Mouse (Mus musculus) 416B (cell line): Measurements from ENCODE around the gene Defb43.

Source experiments
- DNase-seq: peaks from one replicate; pipeline ENCODE4 v3.0.0; 2011; ENCODE audit warnings: low read depth

Defb43 gene

DNA sequence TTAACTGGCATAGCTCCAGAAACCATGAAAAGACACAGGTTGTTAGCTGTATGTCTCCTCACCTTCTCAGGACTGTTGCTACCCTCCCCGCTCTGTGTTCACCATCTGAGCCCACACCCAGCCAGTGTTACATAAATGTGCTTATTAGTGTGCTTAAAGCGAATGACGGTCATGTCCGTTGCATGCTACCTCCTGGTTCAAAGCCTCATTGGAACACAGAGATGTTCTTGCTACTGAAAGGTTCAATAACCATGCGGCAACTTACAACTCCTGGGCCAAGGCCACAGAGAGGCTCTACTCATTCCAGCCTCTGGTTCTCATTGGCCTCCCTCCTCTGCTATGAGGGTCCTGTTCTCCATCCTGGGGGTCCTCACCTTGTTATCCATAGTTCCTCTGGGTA lies at the start of gene Defb43:
Gene Defb43, plus strand, starts transcription at position 301 of the 400 bp plus-strand sequence.
- DNase-seq, result no peak

DNA sequence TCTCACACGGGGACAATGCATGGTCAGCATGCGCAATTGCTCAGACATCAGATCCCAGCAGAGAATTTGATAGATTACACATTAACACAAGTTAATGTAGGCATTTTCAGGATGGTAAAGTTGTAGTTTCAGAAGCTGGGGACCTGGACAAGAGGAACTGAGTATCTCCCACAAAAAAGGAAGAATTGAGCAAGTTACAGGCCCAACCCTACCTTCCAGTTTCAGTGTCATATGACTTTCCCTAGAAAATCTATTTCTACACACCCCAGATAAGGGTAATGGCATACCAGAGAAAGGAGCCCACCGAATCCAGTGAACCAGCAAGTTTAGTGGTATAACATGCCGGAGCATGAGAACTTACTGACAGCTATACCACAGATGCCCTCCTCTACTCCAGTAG lies 47.9 kb upstream of the Defb43 start:
- no peak for DNase-seq

DNA sequence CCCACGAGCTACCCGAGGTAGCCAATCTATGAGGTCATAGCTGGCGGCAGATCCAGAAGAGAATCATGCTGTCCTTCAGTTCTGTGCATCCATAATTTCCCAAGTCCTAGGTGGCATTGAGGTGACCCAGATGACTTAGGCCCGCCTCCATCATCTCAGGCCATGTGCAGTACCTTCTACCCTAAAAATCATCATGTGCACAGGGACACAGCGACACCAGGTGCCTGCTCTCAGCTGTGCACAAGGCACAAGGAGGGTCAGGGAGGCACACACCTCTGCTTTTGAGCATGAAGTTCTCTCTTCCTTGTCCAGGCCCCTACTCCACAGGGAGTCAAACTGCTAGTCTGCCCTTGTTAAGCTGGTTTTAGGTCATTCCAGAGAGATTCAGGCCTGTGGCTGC lies 46.2 kb upstream of the Defb43 start:
- DNase-seq, result peak; percentile 8

DNA sequence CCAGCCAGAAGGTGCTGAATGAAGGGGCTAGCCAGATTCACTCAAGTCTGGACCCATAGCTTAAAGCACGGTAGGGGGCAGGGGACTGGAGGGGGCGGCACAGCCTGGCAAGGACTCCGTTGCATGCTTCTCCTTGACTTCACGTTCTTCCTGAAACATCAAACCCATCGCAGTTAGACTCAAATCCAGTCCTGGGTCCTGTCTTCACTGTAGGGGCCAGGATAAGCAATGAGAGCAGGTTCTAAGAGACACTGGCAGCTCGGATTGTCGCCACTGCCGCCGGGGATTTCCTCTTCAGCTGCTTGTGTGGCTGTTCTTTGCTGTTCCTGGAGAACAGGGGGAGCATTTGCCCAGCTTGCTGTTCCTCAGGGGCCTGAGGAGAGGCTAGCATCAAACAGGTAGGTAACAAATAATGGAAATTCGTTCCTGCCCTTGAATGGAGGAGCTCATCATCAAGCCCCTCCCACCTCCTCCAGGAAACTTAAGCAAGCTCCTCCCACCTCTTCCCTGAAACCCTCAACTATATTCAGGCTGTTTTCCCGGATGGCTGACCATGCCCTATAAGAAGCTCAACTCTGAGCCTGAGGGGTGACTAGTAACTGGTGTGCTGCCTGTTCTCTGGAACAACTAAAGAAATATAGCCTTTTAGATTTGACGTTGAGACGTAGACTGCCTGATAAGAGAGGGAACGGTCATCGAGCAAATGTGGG lies 45.6 kb upstream of the Defb43 start:
- DNase-seq, result no peak

DNA sequence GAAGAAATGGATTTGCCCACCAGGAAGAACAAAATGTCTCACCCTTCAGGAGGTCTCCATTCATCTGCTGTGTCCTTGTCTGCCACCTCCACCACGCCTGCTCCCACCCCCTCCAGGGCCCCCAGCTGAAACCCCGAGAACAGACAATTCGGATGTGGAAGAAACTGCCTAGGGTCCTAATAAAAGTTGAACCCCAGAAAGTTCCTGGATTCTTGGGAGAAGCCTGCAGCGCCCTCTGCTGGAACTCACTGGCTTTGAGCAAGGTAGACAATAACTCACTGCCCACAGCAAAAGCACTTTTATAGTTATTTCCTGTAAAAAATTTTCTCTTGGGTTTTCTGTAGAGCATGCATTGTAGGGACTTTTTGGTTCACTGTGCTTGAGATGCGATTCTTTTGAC lies 36.5 kb upstream of the Defb43 start:
- DNase-seq, result peak; percentile 68

DNA sequence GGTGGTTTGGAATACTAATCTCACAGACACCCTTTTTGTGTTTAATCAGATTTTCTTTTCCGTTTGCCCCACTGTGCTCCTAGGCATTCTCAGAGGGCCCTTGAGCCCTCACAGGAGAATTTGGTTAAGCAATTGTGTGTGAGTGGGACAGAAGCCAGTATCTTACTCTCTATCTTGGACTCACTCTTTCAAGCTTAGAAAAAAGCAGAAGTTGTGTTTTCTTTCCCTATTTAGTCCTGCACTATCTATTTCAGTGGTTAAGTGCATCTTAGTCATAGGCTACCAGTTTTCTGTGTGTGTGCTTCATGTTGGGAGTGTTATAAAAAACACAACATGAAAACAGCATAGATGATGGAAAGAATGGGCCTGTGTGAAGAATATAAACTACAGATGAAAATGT lies 31.8 kb upstream of the Defb43 start:
- peak; percentile 74 for DNase-seq

DNA sequence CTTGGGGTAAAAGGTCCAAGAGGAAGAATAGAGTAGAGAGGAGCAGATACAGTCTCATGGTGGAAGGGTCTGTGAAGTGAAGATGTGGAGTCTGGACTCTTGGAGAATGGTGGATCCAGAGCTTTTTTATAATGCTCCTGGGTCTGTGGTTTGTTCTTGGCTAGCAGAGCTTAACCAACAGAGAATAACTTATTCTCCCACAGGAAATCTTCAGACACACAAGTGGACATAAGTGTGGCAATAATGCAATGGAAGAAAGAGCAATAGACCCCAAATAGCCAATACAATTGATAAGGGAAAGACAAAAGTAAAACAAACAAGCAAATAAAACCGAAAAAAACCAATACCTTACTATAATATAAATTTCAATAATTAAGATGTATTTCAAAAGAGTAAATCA lies 27.2 kb upstream of the Defb43 start, which contains the start of gene Defb48:
Gene Defb48, minus strand, starts transcription at position 101 of the 400 bp plus-strand sequence.
- DNase-seq, result no peak

DNA sequence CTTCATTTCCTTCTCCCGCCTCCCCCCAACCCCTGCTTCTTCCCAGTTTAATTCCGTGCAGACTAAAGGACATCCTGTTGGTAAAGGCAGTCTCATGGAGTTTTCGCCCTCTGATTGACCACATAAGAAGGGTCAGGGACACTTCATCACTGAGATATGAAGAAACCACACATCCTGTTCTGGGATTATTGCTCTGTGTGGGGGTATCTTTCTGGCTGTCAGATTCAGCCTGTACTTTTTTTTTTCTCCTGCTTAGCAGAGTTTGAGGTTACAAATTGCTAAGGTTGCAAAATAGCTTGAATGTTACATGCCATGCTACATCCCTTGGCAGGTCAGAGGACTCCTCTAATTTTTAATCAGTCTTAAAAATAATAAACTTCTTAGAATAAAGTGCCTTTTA lies 20.3 kb upstream of the Defb43 start:
- DNase-seq, result peak; percentile 75

DNA sequence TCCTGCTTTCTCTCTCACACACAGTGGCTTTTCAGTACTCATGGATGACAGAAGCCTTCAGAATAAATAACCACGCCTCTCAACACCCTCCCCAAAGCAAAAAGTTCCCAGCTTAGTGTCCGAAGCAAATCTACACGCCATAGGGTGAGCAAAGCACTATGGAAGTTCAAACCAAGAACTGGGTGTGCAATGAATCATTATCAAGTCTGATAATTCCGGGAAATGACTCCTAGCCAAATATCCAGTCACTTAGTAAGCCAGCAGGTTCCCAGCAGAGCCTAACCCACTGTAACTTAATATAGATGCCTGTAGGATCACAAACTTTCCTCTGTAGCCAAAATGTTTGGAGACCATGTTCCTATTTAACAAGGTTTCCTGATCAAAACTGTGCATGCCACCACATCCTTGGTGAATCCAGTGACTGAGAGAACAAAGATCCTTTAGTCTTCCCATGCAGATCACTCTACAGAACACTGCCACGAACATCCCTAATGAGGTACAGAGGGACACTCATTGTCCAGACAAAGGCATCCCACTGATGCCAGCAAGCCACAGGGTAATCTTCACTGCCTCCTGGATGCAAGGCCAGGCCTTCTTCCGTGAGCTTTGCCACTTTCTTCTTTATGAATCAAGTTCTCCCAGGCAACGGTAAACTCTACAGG lies 19.6 kb upstream of the Defb43 start:
- DNase-seq, result no peak

DNA sequence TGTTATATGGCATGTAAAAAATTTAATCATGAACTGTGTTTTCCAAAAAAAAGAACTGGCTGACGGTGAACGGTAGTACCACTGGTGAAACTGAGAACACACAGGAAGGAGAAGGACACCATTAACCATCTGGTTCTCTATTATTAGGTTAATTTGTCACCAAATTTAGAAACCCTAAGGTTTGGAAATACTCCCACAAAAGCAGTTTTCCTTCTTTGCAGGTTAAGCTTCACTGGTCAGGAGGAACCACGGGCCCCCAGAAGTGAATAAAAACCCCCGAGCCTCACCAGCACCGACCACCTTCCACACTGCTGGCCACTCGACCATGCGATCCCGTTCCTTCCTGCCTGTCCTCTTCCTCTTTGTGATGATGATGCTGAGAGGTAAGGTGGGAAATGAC lies 13.8 kb upstream of the Defb43 start, which contains the start of gene Defb47:
Gene Defb47, plus strand, starts transcription at position 301 of the 400 bp plus-strand sequence.
- DNase-seq, result no peak

DNA sequence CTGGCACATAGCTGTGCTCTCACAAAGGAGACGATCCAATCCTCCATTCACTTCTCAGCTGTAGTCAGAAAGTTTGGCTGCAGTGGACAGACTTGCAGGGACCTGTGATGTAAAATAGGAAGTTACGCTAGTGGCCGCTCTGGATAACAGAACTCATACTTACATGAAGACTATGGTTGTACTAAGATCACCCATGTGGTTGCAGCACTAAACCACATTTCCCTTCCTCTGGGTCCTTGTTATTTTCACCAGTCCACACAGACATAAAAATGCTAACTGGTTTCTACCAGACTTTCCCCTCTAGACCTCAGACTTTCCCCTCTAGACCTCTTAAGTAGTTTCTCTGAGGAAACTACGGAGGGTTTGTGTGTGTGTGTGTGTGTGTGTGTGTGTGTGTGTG lies 12.6 kb upstream of the Defb43 start:
- peak; percentile 86 for DNase-seq

DNA sequence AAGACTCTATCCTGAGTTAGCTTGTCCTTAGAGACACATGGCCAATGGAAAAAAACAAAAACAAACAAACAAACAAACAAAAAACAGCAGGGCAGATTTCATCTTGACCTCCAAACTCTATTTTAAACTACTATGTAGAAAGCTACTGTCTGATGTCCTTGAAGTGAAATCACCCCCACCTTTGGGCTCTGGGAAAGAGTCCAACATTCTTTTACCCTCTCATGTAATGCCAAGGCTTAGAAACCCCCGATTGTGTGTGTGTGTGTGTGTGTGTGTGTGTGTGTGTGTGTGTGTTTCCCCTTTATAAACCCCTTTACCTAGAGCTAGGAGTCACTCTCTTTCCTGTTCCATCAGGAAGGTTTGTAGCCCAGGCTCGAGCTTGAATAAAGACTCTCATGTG lies 9.0 kb upstream of the Defb43 start:
- DNase-seq, result no peak

DNA sequence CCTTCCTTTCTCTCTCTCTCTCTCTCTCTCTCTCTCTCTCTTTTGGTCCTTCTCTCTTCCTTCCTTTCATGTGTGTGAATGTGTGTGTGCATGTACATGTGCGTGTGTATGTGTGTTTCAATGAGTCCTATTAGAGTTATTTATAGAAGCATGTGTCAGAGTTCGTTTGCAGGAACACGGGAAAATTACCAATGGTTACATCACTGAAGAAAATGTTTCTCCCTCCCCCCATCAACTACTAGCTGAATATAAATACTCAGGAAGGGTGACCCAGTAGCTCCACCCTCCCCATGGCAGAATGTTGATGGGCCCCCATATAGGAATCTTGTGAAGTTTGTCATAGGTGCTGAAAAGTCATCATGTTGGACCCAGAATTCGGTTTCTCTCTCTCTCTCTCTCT lies 1.5 kb downstream of the Defb43 start:
- no peak for DNase-seq

DNA sequence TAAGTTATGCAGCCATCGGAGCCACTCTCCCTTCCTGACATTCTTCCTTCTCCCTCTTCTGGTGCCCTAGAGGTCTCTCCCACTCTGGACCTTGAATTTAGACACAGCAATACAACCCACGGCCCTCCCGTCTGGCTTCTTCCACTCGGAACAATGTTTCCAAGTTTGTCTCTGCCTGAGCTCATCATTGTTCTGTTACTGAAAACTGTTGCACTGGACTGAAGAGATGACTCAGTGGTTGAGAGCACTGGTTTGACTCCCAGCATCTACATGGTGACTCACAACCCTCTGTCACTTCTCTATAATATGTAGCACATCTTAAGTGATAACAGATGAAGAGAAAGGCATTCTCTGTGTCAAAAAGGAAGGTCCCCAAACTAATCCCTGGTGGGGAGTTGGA lies 3.1 kb downstream of the Defb43 start:
- peak; percentile 21 for DNase-seq

DNA sequence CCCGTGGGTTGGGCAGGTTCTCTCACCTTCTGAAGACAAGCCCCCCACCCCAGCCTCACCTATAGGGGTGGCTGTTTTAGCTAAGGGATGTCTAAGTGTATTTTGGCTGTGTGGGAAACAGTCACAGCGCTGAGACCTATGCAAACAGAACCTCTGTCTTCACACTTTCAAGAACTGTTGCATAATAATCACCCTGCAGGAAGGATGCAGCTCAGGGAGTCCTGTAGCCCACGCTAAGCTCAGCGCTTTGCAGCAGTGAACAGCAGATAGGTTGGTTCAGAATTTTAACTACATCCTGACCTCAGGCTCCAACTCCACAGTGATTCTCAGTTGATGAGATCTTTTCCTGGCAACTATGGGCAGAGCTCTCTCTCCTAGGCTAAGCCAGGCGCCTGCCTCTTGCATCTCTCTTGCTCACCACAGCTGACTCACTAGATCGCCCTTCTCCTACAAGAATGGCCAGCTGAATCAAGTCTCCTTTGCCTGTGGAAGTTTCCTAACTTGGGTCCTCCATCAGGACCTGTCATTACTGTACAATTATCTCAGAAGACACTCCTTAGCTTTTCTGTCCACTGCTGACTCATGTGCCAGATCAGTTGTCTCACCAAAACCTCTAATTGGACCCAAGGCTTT lies 9.1 kb downstream of the Defb43 start:
- DNase-seq, result peak; percentile 30

DNA sequence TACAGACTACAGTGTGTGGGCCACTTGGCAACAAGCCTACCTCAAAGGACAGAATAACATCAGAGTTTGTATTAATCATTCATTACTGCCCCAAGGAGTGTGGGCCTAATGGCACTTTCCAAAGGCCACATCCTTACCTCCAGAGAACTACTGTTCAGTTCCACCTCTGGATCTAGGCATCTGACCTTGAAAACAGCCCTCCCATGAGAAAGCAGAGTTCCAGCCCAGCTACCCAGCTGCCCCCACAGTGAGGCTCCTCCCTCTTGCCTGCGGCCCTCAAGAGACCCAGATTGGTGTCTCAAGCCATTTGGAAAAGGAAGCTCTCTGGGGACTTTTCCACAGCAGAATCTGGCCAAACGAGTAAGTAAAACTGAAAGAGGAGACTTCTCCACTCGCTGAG lies 35.1 kb downstream of the Defb43 start, which contains the start of gene Defb42:
Gene Defb42, plus strand, starts transcription at position 301 of the 400 bp plus-strand sequence.
- no peak for DNase-seq

DNA sequence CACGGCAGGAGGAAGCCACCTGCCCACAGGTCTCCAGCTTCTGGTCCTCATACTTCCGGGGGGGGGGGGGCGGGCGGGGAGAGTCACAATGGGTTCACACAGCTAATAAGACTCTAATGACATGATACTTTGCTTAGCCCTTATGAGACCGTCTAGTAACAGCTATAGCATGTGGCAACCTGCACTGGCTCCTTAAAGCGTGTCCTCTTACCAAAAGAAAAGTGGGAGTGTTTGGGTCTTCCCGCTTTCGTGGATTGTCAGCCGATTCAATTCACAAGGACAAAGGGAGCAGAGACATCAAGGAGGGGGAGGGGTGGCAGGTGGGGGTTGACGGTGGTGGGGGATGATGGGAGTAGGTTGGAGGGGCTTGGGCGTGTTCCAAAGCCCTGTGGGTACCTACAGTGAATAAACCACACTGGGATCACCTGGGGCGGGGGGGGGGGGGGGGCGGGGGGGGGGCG lies 38.4 kb downstream of the Defb43 start, which contains the start of gene Defb30:
Gene Defb30, minus strand, starts transcription at position 51 of the 461 bp plus-strand sequence.
- no peak for DNase-seq

DNA sequence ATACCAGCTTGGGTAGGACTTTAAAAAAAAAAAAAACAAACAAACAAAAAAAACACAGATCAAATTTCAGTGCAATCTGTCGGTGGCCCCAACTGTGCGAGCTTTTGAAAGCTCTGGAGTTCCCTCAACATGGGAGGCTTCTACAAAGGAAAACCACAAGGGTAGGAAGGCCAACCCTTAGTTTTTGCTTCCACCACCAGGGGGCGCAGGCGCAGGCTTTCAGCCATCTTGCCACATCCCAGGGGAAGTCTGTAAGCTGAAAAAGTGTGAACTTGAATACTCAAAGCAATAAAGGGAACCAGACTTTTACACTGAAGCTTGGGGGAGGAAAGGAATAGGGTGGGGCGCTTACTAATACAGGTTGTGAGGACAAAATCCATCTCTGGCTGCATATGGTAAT lies 39.2 kb downstream of the Defb43 start:
- DNase-seq, result peak; percentile 73

DNA sequence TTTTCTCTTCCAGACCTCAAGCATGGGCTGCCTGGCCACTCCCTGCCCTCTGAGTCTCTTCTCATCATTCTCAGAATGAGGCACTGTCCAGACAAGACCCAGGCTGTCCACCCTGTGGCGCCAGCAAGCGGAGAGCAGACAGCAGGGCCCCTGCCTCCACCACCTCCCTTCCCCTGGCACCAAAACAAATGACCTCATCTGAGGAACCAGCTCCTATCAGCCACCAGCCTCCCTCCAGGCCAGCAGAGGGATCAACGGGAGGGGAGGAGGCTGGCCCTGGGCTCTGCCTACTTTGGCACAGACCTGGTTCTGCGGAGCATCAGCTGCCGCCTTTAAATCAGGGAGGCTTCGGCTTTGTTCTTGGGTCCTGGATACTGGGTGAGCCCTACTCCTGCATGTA lies 43.2 kb downstream of the Defb43 start:
- DNase-seq, result no peak

DNA sequence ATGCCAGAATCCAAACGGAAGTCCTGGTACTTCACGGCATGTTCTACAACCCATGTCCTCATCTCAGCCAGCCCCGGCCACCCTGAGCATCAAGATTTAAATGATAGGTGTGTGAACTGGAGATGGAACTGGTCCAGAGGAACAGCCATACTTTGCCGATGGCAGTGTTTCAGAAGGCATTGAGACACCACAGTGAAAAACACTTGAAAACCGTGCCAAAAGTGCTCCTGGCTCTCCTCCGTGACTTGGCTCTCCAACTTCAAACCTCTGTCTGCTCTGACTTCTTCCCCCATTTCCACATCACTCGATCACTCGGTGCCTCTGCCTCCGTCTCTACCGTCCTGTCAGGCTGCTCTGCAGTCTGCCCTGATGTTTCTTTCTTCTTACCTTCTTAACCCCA lies 48.8 kb downstream of the Defb43 start:
- DNase-seq, result no peak

DNA sequence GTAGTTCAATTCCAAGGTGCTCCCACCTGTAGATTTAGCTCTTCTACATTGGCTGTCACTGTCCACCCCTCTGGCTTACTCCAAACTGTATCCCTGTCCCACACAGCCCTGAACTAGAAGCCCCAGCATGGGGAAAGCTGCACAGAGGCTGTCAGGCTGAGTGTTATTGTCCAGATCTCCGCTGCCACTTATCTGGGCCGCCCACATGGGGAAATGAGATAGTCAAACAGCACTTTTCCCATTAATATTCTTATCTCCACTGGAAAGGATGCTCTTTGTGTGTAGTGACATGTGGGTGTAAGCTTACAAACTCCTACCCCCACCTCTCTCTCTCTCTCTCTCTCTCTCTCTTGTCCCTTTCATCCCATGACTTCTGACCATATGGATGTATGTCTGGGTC lies 50.6 kb downstream of the Defb43 start:
- DNase-seq, result no peak

DNA sequence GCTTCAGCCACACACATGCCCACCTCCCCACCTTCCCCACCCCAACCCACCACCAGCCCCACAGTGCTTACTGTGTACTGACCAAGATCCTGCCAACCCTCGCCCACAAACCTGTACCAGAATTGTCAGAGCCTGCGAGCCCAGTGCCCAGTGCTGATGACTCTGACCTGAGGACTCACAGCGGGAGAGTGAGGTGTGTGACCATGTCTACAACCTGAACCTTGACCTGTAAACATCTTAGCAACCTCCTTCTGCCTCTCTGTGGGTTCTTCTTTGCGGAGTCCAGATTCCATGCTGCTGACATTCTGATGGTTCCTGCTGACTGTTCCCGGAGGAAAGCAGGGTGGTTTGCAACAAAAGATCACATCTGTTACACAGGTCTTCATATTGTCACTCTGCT lies 53.8 kb downstream of the Defb43 start:
- no peak for DNase-seq
